In genomic region chr3:138558529-138558928, GRCm38 (mm10) we compare ENCODE assay signal across 7 mouse cellular contexts. TPM values are rescaled to one million over a fixed set of nuclear protein-coding genes. Genes with fewer than 3 reads are reported as not detected.
DNase-seq lines count a peak whose midpoint lies in the region; ATAC-seq lines count a peak whose summit lies in the region.

No protein-coding gene starts in this region.

- H3K4me3 ChIP-seq in limb, embryonic 11.5 days (ENCODE audit: low read depth, low read length): no peak overlapping the region
- H3K4me3 ChIP-seq in limb, embryonic 10.5 days: no peak overlapping the region
- no peak overlapping the region for H3K4me3 ChIP-seq in hindbrain, embryonic 10.5 days
- no peak overlapping the region for H3K4me3 ChIP-seq in midbrain, embryonic 15.5 days

- no peaks in the 10 kb centered on the region for H3K4me1 ChIP-seq in limb, embryonic 11.5 days (ENCODE audit: control insufficient read depth, insufficient read depth, low read length)
- 0 out of 2 replicates have a peak, but pooled peaks cover 5% of the 10 kb centered on the region for H3K4me1 ChIP-seq in limb, embryonic 10.5 days
- peaks cover 19% of the 10 kb centered on the region for H3K4me1 ChIP-seq in hindbrain, embryonic 10.5 days (replicated peaks)
- no peaks in the 10 kb centered on the region for H3K4me1 ChIP-seq in midbrain, embryonic 15.5 days

- 74% methylated on average over 4 of the region's 4 CpGs for WGBS in limb, embryonic 11.5 days
- 84% methylated on average over 4 of the region's 4 CpGs for WGBS in limb, embryonic 10.5 days
- WGBS in hindbrain, embryonic 10.5 days: 69% methylated on average over 4 of the region's 4 CpGs
- 54% methylated on average over 4 of the region's 4 CpGs for WGBS in midbrain, embryonic 15.5 days

- H3K9ac ChIP-seq in limb, embryonic 11.5 days (ENCODE audit: low read length): no peak overlapping the region
- H3K9ac ChIP-seq in midbrain, embryonic 15.5 days: no peak overlapping the region

- H3K36me3 ChIP-seq in limb, embryonic 11.5 days (ENCODE audit: control insufficient read depth, insufficient read depth, low read length): peaks cover 7% of the 10 kb centered on the region; the same call in 1 of the 2 replicates
- H3K36me3 ChIP-seq in limb, embryonic 10.5 days: peaks cover 72% of the 10 kb centered on the region
- peaks cover 75% of the 10 kb centered on the region for H3K36me3 ChIP-seq in hindbrain, embryonic 10.5 days
- H3K36me3 ChIP-seq in midbrain, embryonic 15.5 days (replicated peaks): no peaks in the 10 kb centered on the region; the same call in 1 of the 2 replicates

- H3K27ac ChIP-seq in limb, embryonic 11.5 days (replicated peaks; ENCODE audit: low read depth, low read length): no peak overlapping the region
- no peak overlapping the region for H3K27ac ChIP-seq in limb, embryonic 10.5 days
- H3K27ac ChIP-seq in hindbrain, embryonic 10.5 days: no peak overlapping the region
- no peak overlapping the region for H3K27ac ChIP-seq in midbrain, embryonic 15.5 days

- H3K9me3 ChIP-seq in limb, embryonic 11.5 days (ENCODE audit: control insufficient read depth, low read length): no peaks in the 10 kb centered on the region
- no peaks in the 10 kb centered on the region for H3K9me3 ChIP-seq in limb, embryonic 10.5 days (replicated peaks)
- no peaks in the 10 kb centered on the region for H3K9me3 ChIP-seq in hindbrain, embryonic 10.5 days
- no peaks in the 10 kb centered on the region for H3K9me3 ChIP-seq in midbrain, embryonic 15.5 days

- DNase-seq in limb, embryonic 11.5 days (ENCODE audit: low spot score): peak; percentile 35
- DNase-seq in limb, embryonic 10.5 days (ENCODE audit: low spot score): no peak
- peak; percentile 42 for DNase-seq in embryo, embryonic 11 days
- peak; percentile 22 for DNase-seq in hindbrain, embryonic 10.5 days (ENCODE audit: low spot score)
- DNase-seq in spleen, postnatal 36 days (ENCODE audit: low spot score in 2 of 2): no peak

- ATAC-seq in limb, embryonic 11.5 days (ENCODE audit: insufficient number of reproducible peaks, low FRiP score, low TSS enrichment, low read depth): 0 out of 2 replicates have a peak, but pooled peaks have one; percentile 33
- ATAC-seq in midbrain, embryonic 15.5 days (replicated peaks): peak; percentile 77; the same call in 1 of the 2 replicates
- no peak for ATAC-seq in erythroblast, adult 5-6 weeks (replicated peaks; ENCODE audit: low FRiP score, poor library complexity, severe bottlenecking)

- no peak overlapping the region for H3K4me2 ChIP-seq in limb, embryonic 11.5 days (ENCODE audit: low read depth, severe bottlenecking)
- H3K4me2 ChIP-seq in midbrain, embryonic 15.5 days: no peak overlapping the region

- no peaks in the 10 kb centered on the region for H3K27me3 ChIP-seq in limb, embryonic 11.5 days (ENCODE audit: control insufficient read depth, insufficient read depth, low read length)
- H3K27me3 ChIP-seq in limb, embryonic 10.5 days (ENCODE audit: low read depth, poor library complexity, severe bottlenecking): no peaks in the 10 kb centered on the region
- H3K27me3 ChIP-seq in hindbrain, embryonic 10.5 days (ENCODE audit: insufficient read depth, poor library complexity, severe bottlenecking): no peaks in the 10 kb centered on the region
- H3K27me3 ChIP-seq in midbrain, embryonic 15.5 days (replicated peaks): no peaks in the 10 kb centered on the region

RNA-seq across cellular contexts. Expression of gene Eif4e, which starts 32.5 kb away (rescaled TPM):
- 546 and 557 TPM in 2 replicates for polyA plus RNA-seq in limb, embryonic 11.5 days (2014; fragmentation: Nextera tagmentation; extraction: Ambion mirVana)
- polyA plus RNA-seq in limb, embryonic 10.5 days (2016; fragmentation: Nextera tagmentation; extraction: Ambion mirVana): 540 and 565 TPM in 2 replicates
- polyA plus RNA-seq in hindbrain, embryonic 10.5 days (2016; fragmentation: Nextera tagmentation; extraction: Ambion mirVana): 370 and 465 TPM in 2 replicates
- polyA plus RNA-seq in midbrain, embryonic 15.5 days (2015; fragmentation: Nextera tagmentation; extraction: Ambion mirVana): 356 and 364 TPM in 2 replicates
- 55.5 and 73.6 TPM in 2 replicates for total RNA-seq in erythroblast, adult 5-6 weeks (2015; ENCODE audit: low replicate concordance)
- 53.2 and 70.4 TPM in 2 replicates for total RNA-seq in erythroblast, adult 5-6 weeks (2017; ENCODE audit: low replicate concordance)

Comparison
In these comparisons a context has a peak if more than half of its experiments do, and no peak if none do; other contexts are left out.
1. DNase-seq: peak in limb, embryonic 11.5 days (single experiment), embryo, embryonic 11 days (single experiment) and hindbrain, embryonic 10.5 days (single experiment); none in limb, embryonic 10.5 days (single experiment) and spleen, postnatal 36 days (0 of 2).